Mouse (Mus musculus) gastrocnemius, adult 18-20 months (tissue): ENCODE results near the gene Rab3c. TPM values are rescaled to one million over a fixed set of nuclear protein-coding genes. Genes with fewer than 3 reads are reported as not detected.

Experiments
- DNase-seq: peaks from one replicate; pipeline ENCODE4 v3.0.0; 2021; ENCODE audit warnings: low spot score
- total RNA-seq, 2 experiments: library from RNA; stranded (reverse); gene quantifications; 2 replicates each; pipeline ENCODE4 v1.2.3; 2021

Rab3c gene
- total RNA-seq, 2 experiments from 2014 or later = not detected

- peak; percentile 8 for DNase-seq
Measured at GRCm38 (mm10) chr13:110023031-110023430, 257.8 kb downstream of the Rab3c start.

GRCm38 (mm10) chr13:110019774-110020173, 261.0 kb downstream of the Rab3c start:
- DNase-seq = no peak

- peak; percentile 33 for DNase-seq
Measured at GRCm38 (mm10) chr13:110018941-110019743, 261.7 kb downstream of the Rab3c start.

- peak; percentile 82 for DNase-seq
Measured at GRCm38 (mm10) chr13:110018431-110018901, 262.3 kb downstream of the Rab3c start.

- DNase-seq = no peak
Measured at GRCm38 (mm10) chr13:110012029-110012428, 268.8 kb downstream of the Rab3c start.

- DNase-seq = no peak
Measured at GRCm38 (mm10) chr13:110010876-110011275, 269.9 kb downstream of the Rab3c start.

- DNase-seq = no peak
Measured at GRCm38 (mm10) chr13:110008539-110008938, 272.3 kb downstream of the Rab3c start.

- DNase-seq = no peak
Measured at GRCm38 (mm10) chr13:110006106-110006781, 274.6 kb downstream of the Rab3c start.

Other genes starting within 250 kb of the Rab3c start
- under 1 TPM in 1 of 2 experiments, not detected in 1; 0.11 TPM for gene Gapt, start 76.2 kb upstream of the Rab3c start, total RNA-seq
- gene Plk2, start 114.0 kb upstream of the Rab3c start, total RNA-seq = 1 to 10 TPM; 2.4 to 6.0 TPM